Mouse (Mus musculus) kidney, adult 2 months (tissue): ENCODE measurements around the gene Gon7. TPM values are rescaled to one million over a fixed set of nuclear protein-coding genes. Genes with fewer than 3 reads are reported as not detected.
A peak's percentile ranks its signal among the peaks of the same experiment; 100 is the strongest.

ENCODE experiments used
- DNase-seq: peaks from one replicate; pipeline ENCODE4 v3.0.0; 2021
- H3K27ac ChIP-seq: fragments of 200-500 bp; 2 replicates; pipeline ENCODE4 v1.5.1; 2012; ENCODE audit warnings: low read depth, low read length, control low read depth, inconsistent platforms; ENCODE audit not compliant: insufficient read depth
- H3K27me3 ChIP-seq: fragments of 200-500 bp; replicated peaks from 2 replicates; pipeline ENCODE4 v1.6.1; 2012; ENCODE audit warnings: mild to moderate bottlenecking, moderate library complexity, low read length, inconsistent platforms; ENCODE audit not compliant: control insufficient read depth, insufficient read depth
- H3K36me3 ChIP-seq: fragments of 200-500 bp; 2 replicates; pipeline ENCODE4 v1.6.1; 2012; ENCODE audit warnings: mild to moderate bottlenecking, moderate library complexity, low read length, inconsistent platforms; ENCODE audit not compliant: control insufficient read depth, insufficient read depth
- H3K4me1 ChIP-seq: fragments of 200-500 bp; 2 replicates; pipeline ENCODE4 v1.6.1; 2011; ENCODE audit warnings: low read length; ENCODE audit not compliant: control insufficient read depth, insufficient read depth
- H3K4me3 ChIP-seq: fragments of 200-500 bp; 2 replicates; pipeline ENCODE4 v1.5.1; 2011; ENCODE audit warnings: mild to moderate bottlenecking, low read depth, low read length, control low read depth; ENCODE audit not compliant: insufficient read depth
- CTCF ChIP-seq: fragments of 200-500 bp; conservative IDR thresholded peaks from 2 replicates; pipeline ENCODE4 v1.5.1; 2011; ENCODE audit warnings: low read depth, mild to moderate bottlenecking, control low read depth, low read length, moderate library complexity, mixed read lengths; ENCODE audit not compliant: insufficient read depth, insufficient read length
- POLR2A ChIP-seq: fragments of 200-500 bp; IDR thresholded peaks from one replicate; pipeline ENCODE4 v1.6.1; 2011; ENCODE audit warnings: low read depth, low read length, control low read depth
- WGBS: fragments of 180-500 bp; shearing (Covaris S2); methylation state at CpG from one replicate; pipeline ENCODE4 v1.1.7; 2018; 5-methylcytosine and 5-hydroxymethylcytosine counted together
- polyA plus RNA-seq: library from polyadenylated mRNA; depleted of rRNA; stranded (reverse); fragments of >200 nt; gene quantifications from 2 replicates; pipeline ENCODE4 v1.2.3, GENCODE M21; 2012

Gene Gon7
- polyA plus RNA-seq, 1 experiment = 10.4 TPM

DNA sequence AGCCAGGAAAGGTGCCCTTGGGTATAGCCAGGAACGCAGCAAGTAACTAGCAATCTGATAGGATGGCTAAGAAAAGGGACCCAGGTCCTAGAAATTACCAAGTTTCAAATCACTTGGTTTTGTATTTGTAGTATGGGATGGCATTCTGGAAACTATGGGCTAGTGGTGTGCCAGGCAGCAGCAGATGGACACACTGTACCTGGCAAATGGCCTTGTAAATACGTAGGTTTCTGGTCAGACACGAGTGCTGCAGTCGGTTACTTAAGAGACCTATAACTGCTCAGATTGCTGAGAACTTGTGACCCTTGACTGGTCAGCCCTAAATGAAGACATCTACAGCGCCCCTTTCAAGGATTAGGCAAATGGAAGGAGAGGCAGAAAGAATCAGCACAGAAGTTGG lies 20.5 kb upstream of the Gon7 start:
- H3K27ac ChIP-seq = no peak overlapping the region
- no peaks in the 10 kb centered on the region for H3K4me1 ChIP-seq
- H3K4me3 ChIP-seq = no peak overlapping the region
- DNase-seq = no peak
- no peaks in the 10 kb centered on the region for H3K36me3 ChIP-seq
- WGBS = 76% methylated on average over 5 of the region's 5 CpGs
- H3K27me3 ChIP-seq = no peaks in the 10 kb centered on the region
- TF ChIP-seq CTCF = no peak
- no peak for TF ChIP-seq POLR2A

DNA sequence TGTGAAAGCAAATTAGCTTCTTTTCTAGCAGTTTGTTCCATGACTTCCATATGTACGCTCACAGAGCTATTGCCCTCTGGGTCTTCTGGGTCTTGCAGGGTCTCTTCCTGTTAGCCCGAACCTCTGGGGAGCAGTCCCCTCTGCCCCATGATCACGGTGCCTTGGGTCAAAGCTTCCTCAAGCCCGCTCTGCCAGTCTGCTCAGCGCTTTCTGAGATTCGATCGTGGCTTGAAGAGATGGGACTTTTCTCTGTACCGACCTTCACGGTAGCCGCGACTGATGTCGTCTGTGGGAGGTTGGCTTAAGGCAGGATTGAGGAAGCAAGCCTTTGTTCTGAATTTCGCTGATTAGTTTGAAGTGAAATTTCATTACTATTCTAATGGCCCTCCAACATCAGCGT lies 18.4 kb upstream of the Gon7 start:
- no peaks in the 10 kb centered on the region for H3K27me3 ChIP-seq
- no peak for TF ChIP-seq POLR2A
- TF ChIP-seq CTCF = no peak
- 89% methylated on average over 14 of the region's 14 CpGs for WGBS
- H3K4me1 ChIP-seq = no peaks in the 10 kb centered on the region
- DNase-seq = no peak
- no peak overlapping the region for H3K4me3 ChIP-seq
- H3K36me3 ChIP-seq = peaks cover 4% of the 10 kb centered on the region
- no peak overlapping the region for H3K27ac ChIP-seq

DNA sequence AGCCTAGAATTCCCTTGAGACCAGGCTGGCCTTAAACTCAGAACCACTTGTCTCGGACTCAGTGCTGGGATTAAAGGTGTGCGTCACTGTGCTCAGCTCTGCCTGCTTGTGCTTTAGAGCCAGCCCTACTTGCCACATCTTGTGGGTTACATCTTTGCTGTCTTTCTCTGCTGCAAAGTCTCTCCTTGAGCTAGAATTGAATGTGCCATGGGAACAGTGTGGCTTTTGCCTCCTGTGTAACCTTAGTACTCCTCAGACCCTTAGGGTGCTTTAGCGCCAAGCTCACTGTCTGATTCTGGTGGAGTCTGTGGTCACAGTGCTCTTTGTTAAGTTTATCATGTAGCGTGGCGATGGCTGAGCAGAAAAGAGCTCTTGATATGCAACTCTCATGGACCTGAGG lies 15.1 kb upstream of the Gon7 start:
- Histone ChIP-seq H3K27me3 (no peaks in the 10 kb centered on the region), H3K27ac (no peak overlapping the region), H3K4me1 (no peaks in the 10 kb centered on the region), H3K4me3 (no peak overlapping the region), H3K36me3 (peaks cover 12% of the 10 kb centered on the region)
- DNase-seq = no peak
- no peak for TF ChIP-seq POLR2A
- TF ChIP-seq CTCF = no peak
- 92% methylated on average over 5 of the region's 5 CpGs for WGBS

DNA sequence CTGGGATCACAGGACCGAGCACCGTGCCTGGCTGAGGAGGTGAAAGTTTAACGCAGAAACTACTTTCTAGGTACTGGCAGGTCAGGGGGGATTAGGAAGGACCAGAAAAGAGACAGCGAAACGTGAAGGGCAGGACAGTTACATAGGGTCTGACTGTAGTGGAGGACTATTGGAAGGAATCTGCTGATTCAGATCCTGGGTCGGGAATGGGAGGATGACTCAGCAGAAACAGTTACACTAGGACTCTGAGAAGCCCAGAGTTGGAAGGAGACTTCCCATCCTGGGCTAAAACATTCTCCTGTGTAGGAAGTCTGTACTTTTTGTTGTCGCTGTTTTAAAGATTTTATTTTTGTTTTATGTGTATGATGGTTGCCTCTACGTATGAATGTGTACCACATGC lies 14.0 kb upstream of the Gon7 start:
- Histone ChIP-seq H3K27me3 (no peaks in the 10 kb centered on the region), H3K27ac (no peak overlapping the region)
- TF ChIP-seq POLR2A (no peak), CTCF (no peak)

DNA sequence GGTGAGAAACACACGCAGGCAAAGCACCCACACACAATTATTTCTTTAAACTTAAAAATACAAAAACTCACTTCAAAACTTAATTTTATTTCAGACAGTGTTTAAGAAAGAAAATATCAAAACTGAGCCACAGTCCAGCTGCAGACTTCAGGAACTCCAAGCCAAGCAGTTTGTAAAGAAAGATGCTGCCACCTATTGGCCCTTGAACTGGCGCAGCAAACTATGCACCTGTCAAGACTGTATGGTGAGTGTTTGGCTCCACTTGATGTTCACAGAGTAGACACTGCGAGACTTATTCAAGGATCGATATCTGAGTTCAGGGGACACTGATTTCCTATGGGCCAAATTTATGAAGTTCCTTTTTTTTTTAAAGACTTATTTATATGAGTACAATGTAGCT lies 11.4 kb upstream of the Gon7 start:
- peak; percentile 29 for DNase-seq
- WGBS = 90% methylated on average over 4 of the region's 4 CpGs
- H3K27ac ChIP-seq = no peak overlapping the region
- no peak for TF ChIP-seq POLR2A
- TF ChIP-seq CTCF = peak; percentile 54
- peaks cover 12% of the 10 kb centered on the region for H3K36me3 ChIP-seq
- H3K27me3 ChIP-seq = no peaks in the 10 kb centered on the region
- no peak overlapping the region for H3K4me3 ChIP-seq
- no peaks in the 10 kb centered on the region for H3K4me1 ChIP-seq

More for the DNA sequence above, 14.0 kb upstream of the Gon7 start:
- no peaks in the 10 kb centered on the region for H3K4me1 ChIP-seq
- WGBS = 96% methylated on average over 8 of the region's 8 CpGs
- peaks cover 12% of the 10 kb centered on the region for H3K36me3 ChIP-seq
- no peak for DNase-seq
- no peak overlapping the region for H3K4me3 ChIP-seq

DNA sequence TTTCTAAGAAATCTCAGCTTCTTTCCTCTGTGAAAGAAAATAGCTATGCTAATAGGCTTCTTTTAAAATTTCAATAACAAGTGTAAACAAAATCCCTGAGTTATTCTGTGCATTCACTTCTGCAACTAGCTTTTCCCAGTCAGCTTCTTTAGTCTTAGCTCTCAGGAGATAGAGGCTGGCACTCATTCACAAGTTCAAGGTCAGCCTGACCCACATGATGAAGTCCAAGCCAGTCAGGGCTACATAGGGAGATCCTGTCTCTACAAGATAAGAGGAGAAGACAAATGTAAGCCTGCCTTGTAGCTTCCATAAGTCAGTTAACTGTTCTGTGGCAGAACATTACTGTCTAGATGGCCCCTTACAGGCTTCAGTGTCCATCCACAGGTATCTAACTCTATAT lies 6.1 kb upstream of the Gon7 start:
- peaks cover 3% of the 10 kb centered on the region for H3K4me1 ChIP-seq
- H3K36me3 ChIP-seq = peaks cover 4% of the 10 kb centered on the region
- no peak for TF ChIP-seq POLR2A
- TF ChIP-seq CTCF = no peak
- H3K27ac ChIP-seq = no peak overlapping the region
- DNase-seq = no peak
- H3K4me3 ChIP-seq = no peak overlapping the region
- H3K27me3 ChIP-seq = no peaks in the 10 kb centered on the region

DNA sequence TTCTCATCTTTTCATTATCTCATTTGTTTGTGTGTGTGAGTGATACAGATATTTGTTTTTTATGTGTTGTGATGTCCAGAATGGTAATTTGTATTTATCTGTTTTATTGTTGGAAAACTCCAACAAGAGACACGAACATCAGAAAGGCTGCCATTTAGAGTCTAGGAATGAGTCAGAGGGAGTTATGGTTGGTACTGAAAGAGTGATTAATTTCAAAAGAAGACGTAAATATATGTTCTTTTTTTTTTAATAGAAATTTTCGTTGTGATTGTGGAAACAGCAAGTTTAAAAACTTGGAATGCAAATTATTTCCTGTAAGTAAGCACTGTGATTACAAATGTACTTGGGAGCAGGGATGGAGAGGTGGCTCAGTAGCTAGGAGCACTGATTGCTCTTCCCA lies 4.1 kb upstream of the Gon7 start:
- no peaks in the 10 kb centered on the region for H3K27me3 ChIP-seq
- WGBS = 75% methylated on average over 3 of the region's 3 CpGs
- H3K4me3 ChIP-seq = no peak overlapping the region
- H3K27ac ChIP-seq = no peak overlapping the region
- peaks cover 5% of the 10 kb centered on the region for H3K4me1 ChIP-seq
- DNase-seq = no peak
- TF ChIP-seq POLR2A (no peak), CTCF (no peak)
- no peaks in the 10 kb centered on the region; the same call in 1 of the 2 replicates for H3K36me3 ChIP-seq

DNA sequence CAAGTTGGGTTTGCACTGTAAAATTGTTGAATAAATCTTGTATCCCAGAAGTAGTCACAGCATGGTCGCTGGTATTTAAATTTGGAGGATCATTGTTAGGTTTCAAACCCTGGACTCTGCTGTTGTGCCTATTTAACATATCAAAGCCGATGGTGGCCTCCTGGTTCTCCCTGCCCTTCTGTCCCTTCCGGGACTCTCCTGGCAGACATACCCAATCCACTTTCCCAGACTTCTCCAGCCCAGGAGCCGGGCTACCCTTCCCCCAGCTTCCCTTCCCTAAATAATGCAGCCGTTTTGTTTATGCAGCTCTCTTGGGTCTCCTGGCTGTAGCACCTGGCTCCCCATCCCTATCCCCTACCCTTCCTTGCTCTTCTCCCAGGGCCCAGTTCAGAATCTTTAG lies 1.3 kb upstream of the Gon7 start:
- Histone ChIP-seq H3K27ac (no peak overlapping the region), H3K4me3 (peak overlapping the region; percentile 96), H3K27me3 (no peaks in the 10 kb centered on the region), H3K4me1 (peaks cover 5% of the 10 kb centered on the region), H3K36me3 (no peaks in the 10 kb centered on the region; the same call in 1 of the 2 replicates)
- WGBS = 4% methylated on average over 5 of the region's 5 CpGs
- TF ChIP-seq POLR2A (no peak), CTCF (no peak)
- peak; percentile 12 for DNase-seq
